Mouse (Mus musculus) brain, embryonic 14.5 days (tissue): ENCODE measurements around the gene Cpxm1. TPM values are rescaled to one million over a fixed set of nuclear protein-coding genes. Genes with fewer than 3 reads are reported as not detected.
A peak's percentile ranks its signal among the peaks of the same experiment; 100 is the strongest.

Experiments used
- DNase-seq: peaks from one replicate; pipeline ENCODE4 v3.0.0-alpha.2; 2011; ENCODE audit warnings: low read depth
- CTCF ChIP-seq: fragments of 200-500 bp; IDR thresholded peaks from 2 replicates; pipeline ENCODE4 v1.5.1; 2012; ENCODE audit warnings: inconsistent platforms, mild to moderate bottlenecking, moderate library complexity, borderline replicate concordance; ENCODE audit not compliant: insufficient read depth, insufficient read length; ENCODE audit errors: extremely low read depth
- POLR2A ChIP-seq: fragments of 200-500 bp; IDR thresholded peaks from 2 replicates; pipeline ENCODE4 v1.6.1; 2012; ENCODE audit warnings: mild to moderate bottlenecking, inconsistent platforms, borderline replicate concordance; ENCODE audit not compliant: poor library complexity, insufficient read depth, insufficient read length, severe bottlenecking; ENCODE audit errors: extremely low read depth
- polyA plus RNA-seq: library from polyadenylated mRNA; depleted of rRNA; stranded (reverse); fragments of >200 nt; gene quantifications from 2 replicates; pipeline ENCODE4 v1.2.3, GENCODE M21; 2012; rRNA removed

The Cpxm1 gene
- polyA plus RNA-seq = 15.4 and 24.0 TPM in 2 replicates

DNA sequence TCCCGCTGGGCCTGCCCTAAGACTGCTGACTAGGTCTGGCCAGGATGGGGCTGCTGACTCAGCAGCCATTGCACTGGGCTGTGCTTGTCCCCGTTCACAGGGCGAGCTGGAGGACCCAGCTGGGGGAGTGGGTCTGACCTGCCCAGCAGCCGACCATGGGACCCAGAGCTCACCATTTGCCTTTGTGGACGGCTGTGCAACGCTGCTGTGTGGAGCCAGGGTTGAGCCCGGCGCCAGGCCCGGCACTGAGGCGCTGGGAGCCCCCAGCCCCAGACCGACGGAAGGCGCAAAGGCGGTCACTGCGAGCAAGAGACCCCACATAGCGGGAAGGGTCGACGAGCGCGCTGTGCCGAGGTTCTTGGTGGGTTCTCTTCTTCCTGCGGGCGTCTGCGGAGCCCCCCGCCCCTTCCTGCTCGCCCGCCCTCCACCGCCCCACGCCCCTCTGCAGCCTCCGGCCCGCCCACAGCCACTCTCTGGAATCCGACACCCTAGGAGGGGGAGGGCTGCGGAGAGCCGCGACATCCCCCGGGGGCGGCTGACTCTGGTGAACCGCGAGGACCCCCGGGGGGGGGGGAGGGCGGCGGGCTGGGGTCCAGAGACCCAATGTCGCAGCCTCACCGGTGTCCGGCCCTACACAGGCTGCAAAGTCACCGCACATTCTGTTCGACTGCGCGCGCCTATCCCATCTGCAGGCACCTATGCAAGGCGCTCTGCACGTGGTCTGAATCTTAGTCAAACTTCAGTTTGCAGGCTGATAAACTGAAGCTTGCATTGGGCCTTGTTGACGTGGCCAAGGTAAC lies at the start of gene Cpxm1:
TSS of gene Cpxm1 (minus strand) at position 389 of the 800 bp plus-strand sequence.
- DNase-seq = peak; percentile 69
- TF ChIP-seq CTCF = no peak
- no peak for TF ChIP-seq POLR2A

DNA sequence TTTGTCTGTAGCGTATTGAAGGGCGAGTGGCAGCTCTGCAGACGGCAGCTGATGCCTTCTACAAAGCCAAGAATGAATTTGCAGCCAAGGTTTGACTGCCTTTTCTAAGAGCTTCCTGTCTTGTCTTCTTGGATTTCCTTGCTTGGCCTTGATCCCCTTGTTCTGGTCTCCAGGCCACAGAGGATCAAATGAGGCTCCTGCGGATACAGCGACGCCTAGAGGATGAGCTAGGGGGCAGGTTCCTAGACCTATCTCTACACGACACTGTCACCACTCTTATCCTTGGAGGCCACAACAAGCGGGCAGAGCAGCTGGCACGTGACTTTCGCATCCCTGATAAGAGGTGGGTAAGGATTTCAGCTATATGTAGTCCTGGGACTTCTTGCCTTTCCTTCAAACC lies 44.8 kb upstream of the Cpxm1 start:
- TF ChIP-seq POLR2A (no peak), CTCF (no peak)

DNA sequence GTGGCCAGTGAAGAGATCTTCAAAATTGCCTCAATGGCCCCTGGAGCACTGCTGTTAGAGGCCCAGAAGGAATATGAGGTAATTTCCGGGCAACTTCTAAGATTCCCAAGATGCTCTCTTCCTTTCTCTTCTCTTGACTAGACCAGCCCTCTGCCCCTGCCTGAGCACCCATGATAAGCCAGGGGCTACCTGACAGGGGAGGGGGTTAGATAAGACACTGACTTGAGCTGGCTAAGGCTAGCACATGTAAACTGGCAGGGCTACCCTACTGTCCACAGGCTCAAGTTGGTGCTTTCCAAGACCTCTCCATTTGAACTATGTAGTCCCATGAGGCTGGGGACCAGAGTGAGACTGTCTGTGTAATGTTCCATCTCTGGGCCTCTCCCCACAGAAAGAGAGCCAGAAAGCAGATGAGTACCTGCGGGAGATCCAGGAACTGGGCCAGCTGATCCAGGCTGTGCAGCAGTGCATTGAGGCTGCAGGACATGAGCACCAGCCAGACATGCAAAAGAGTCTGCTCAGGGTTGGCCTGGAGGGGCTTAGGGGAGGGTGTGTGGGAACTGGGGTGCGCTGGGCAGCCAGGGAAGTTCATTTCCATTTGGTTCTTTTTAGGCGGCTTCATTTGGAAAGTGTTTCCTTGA lies 42.6 kb upstream of the Cpxm1 start:
- TF ChIP-seq POLR2A (no peak), CTCF (no peak)
- DNase-seq = no peak

More for the DNA sequence above, 44.8 kb upstream of the Cpxm1 start:
- no peak for DNase-seq

DNA sequence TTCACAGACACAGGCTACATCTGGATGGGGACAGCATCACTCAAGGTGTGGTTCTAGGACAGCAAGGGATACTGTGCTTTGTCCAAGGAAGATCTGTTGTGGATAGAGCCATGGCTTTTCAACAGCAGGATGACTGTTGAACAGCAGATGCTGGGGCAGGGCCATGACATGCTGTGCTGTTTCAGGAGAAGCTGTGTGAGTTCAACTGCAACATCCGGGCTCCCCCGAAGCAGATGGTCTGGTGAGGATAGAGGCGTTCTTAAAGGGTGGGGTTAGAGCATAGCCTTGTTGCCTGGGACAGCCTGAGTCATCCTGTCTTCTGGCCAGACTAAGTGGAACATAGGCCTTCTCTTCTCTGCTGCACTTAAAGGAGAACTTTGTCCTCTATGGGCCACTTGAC lies 41.5 kb upstream of the Cpxm1 start:
- no peak for TF ChIP-seq POLR2A
- TF ChIP-seq CTCF = no peak
- DNase-seq = no peak

DNA sequence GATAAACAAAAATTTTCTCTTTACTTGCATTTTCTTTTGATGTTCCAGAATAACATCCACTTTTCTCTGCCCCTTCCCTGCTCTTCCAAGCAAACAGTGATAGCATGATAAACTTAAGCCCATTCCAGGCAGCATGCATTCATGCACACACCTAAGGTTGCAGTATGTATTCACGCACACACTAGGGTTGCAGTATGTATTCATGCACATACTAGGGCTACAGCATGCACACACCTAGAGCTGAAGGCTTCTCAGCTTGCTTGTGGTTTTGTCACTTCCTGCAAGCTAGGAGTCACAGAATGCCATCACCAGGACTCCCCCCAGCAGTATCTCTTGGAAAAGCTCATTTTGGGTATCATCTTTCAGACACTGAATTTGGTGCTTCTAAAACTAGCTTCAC lies 39.4 kb upstream of the Cpxm1 start:
- TF ChIP-seq CTCF (no peak), POLR2A (no peak)
- no peak for DNase-seq

DNA sequence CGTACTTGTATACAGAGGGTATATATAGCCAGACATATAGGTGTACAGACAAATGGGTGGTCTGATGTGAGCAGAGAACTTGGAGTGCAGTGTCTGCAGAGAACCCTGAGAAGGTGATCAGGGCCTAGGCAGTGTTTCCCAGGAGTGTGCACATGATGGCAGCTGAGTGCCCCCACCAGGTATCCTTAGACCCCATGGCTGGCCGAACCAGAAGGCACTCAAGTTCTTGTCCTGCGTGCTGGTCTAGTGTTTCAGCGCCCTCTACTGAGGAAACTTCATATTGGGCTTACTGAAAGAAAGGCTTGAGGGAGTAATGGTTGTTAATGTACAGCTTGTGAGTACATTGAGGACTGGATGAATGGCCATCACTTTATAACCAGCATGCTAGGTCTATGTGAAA lies 35.8 kb upstream of the Cpxm1 start:
- TF ChIP-seq CTCF (peak; percentile 70; the same call in 1 of the 2 replicates), POLR2A (no peak)
- peak; percentile 79 for DNase-seq

DNA sequence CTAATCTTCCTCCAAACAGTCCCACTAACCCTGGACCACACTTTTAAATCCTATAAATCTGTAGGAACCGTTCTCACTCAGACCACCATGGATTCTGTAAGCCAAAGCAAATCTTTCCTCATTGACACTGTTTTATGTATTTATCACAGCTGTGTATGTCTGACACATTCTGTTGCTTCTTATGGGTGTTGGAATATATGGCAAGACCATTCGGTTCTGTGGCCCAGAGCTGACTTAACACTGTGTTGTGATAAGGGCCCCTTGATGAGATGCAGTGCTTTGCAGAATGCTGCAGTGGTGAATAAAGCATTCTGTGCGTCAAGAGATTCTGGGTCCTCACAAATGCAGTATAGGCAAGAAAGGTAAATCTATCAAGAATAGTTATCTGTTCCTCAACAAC lies 34.8 kb upstream of the Cpxm1 start:
- DNase-seq = peak; percentile 15
- no peak for TF ChIP-seq POLR2A
- no peak for TF ChIP-seq CTCF

DNA sequence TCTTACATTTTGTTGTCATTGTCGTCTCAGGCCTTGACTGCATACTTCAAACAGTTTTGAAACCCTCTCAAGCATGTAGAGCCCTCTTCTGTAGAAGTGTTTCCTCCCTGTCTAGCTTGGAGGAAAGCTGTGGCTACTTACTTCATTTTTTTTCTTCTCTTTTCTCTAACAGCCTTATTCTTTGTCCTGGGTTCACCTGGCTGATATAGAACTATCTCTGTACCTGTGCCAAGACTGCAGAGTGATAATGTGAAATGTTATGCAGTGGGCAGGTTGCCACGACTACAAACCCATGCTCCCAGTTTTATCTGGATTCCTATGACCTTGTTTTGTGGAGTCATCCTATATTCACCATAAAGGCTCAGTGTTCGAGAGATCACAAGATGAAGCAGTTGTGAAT lies 33.1 kb upstream of the Cpxm1 start:
- TF ChIP-seq CTCF (no peak), POLR2A (no peak)

DNA sequence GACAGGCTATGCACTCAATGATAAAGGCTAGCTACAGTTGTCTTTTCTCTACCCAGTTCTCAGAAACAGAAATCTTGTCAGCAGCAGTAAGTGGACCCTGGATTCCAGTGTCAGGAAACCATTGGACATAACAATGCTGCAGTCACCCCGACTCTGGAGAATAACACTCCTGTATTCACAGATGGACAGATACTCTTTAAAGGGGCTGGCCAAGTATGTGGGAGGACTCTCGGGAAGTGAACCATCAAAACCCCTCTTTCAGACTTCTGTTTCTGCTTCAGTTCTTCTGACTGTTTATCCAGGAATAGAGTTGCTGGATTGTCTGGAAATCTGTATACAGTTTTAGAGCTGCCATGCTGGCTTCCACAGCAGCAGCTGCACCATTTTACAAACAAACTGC lies 32.5 kb upstream of the Cpxm1 start:
- TF ChIP-seq CTCF (no peak), POLR2A (no peak)
- no peak for DNase-seq

More for the DNA sequence above, 33.1 kb upstream of the Cpxm1 start:
- no peak for DNase-seq

DNA sequence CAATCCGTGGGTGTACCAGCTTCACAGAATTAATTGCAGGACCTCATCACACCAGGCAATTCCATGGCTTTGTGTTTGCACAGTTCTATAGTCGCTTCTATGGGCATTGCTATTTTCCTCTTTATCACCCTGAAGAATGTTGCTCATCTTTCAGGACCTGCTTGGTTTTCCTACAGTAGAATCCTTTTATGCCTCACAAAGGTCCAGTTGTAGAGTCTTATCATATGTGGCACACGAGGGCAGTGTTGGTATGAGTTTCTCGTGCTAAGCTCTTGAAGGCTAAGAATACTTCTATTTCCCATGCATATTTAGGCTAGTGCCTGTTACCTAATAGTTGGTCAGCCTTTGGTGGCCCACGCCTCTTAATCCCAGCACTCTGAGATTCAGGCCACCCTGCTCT lies 27.7 kb upstream of the Cpxm1 start:
- TF ChIP-seq CTCF (no peak), POLR2A (no peak)
- peak; percentile 62 for DNase-seq

DNA sequence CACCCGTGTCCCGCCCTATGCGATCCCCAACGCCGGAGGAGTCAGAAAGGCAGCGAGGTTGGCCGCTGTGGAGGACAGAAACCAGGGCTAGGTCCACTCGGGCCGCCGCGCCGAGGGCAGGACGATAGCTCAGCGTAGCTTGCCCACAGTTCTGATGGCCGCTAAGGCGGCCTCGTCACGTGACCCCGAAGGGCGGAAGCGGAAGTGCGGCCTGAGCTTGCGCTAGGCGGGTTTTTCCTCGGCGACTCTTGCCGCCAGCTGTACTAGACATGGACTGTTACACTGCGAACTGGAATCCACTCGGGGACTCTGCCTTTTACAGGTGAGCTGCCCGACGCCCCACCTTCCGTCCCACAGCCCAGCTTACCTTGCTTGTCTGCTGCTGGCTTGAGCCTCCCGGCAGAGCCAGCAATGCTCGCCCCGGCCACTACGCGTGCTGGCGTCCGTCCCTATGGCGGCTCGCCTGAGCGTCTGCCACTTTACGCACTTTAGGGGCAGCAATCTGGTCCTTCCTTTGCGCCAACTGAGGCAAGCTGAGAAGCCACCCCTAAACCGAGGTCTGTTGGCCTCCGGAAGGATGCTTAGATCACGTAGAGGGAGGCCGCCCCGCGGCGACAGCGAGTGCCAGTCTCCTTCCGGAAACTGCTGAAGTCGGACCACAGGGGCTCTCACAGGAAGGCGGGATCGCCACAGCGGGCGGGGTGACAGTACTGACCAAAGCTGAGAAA lies 26.9 kb upstream of the Cpxm1 start, which contains the start of the genes Vps16 and Pced1a:
TSS of gene Vps16 (plus strand) at position 214 of the 728 bp plus-strand sequence.
TSS of gene Pced1a (minus strand) at position 576 of the 728 bp plus-strand sequence.
- TF ChIP-seq POLR2A (no peak; the same call in 1 of the 2 replicates), CTCF (peak; percentile 60)
- DNase-seq = peak; percentile 97
